Mouse (Mus musculus) retina, embryonic 14.5 days (tissue): ENCODE measurements around the gene Irak3.

Source experiments
- DNase-seq: peaks from one replicate; pipeline ENCODE4 v3.0.0-alpha.2; 2015; ENCODE audit warnings: low spot score

The Irak3 gene

GRCm38 (mm10) chr10:120202467-120203250 is 729 bp upstream of the Irak3 start:
- peak; percentile 9 for DNase-seq

GRCm38 (mm10) chr10:120201131-120201921 is 604 bp downstream of the Irak3 start, which contains the start of gene Tmbim4:
Gene Tmbim4, plus strand, starts transcription at chr10:120201590.
- DNase-seq: peak; percentile 59

- no peak for DNase-seq
These were observed 4.7 kb downstream of the Irak3 start for GRCm38 (mm10) chr10:120197061-120197835.

GRCm38 (mm10) chr10:120193255-120193654 is 8.7 kb downstream of the Irak3 start:
- no peak for DNase-seq

GRCm38 (mm10) chr10:120192278-120192677 is 9.7 kb downstream of the Irak3 start:
- no peak for DNase-seq

- DNase-seq: no peak
These were observed 10.8 kb downstream of the Irak3 start for GRCm38 (mm10) chr10:120191165-120191564.

GRCm38 (mm10) chr10:120189782-120190181 is 12.1 kb downstream of the Irak3 start:
- DNase-seq: no peak

GRCm38 (mm10) chr10:120189276-120189675 is 12.7 kb downstream of the Irak3 start:
- DNase-seq: no peak

GRCm38 (mm10) chr10:120188513-120188912 is 13.4 kb downstream of the Irak3 start:
- DNase-seq: no peak

- DNase-seq: no peak
These were observed 18.6 kb downstream of the Irak3 start for GRCm38 (mm10) chr10:120183342-120183741.

- DNase-seq: no peak
These were observed 19.0 kb downstream of the Irak3 start for GRCm38 (mm10) chr10:120182887-120183286.

- DNase-seq: no peak
These were observed 27.7 kb downstream of the Irak3 start for GRCm38 (mm10) chr10:120174192-120174705.

GRCm38 (mm10) chr10:120171340-120171739 is 30.6 kb downstream of the Irak3 start:
- no peak for DNase-seq

- DNase-seq: no peak
These were observed 31.7 kb downstream of the Irak3 start for GRCm38 (mm10) chr10:120170277-120170676.

GRCm38 (mm10) chr10:120169841-120170240 is 32.1 kb downstream of the Irak3 start:
- no peak for DNase-seq

GRCm38 (mm10) chr10:120169064-120169463 is 32.9 kb downstream of the Irak3 start:
- no peak for DNase-seq

- DNase-seq: no peak
These were observed 33.9 kb downstream of the Irak3 start for GRCm38 (mm10) chr10:120168070-120168469.

- no peak for DNase-seq
These were observed 36.0 kb downstream of the Irak3 start for GRCm38 (mm10) chr10:120165793-120166503.

GRCm38 (mm10) chr10:120164931-120165792 is 36.8 kb downstream of the Irak3 start:
- DNase-seq: peak; percentile 10

- DNase-seq: no peak
These were observed 38.4 kb downstream of the Irak3 start for GRCm38 (mm10) chr10:120163490-120163889.
